Mouse (Mus musculus) forebrain, embryonic 13.5 days (tissue): ENCODE measurements at regions not wholly inside any gene's neighbourhood (a gene's known extent, or its start where the extent isn't known, plus 50 kb on each side); places are given as distances from the start of the nearest gene placed in this dataset. TPM values are rescaled to one million over a fixed set of nuclear protein-coding genes. Genes with fewer than 3 reads are reported as not detected.

ENCODE experiments used
- microRNA-seq: library from miRNA; unstranded; fragments of <30 nt; microRNA quantifications from one replicate; pipeline ENCODE4, GENCODE M21; 2016

Small RNA genes in the stretch of these regions (microRNA-seq; reads per million reads assigned to microRNA genes)
- not detected for gene Gm23681
